Mouse (Mus musculus) adrenal gland, postnatal 14 days (tissue): Measurements from ENCODE around the gene Tmem185b. TPM values are rescaled to one million over a fixed set of nuclear protein-coding genes. Genes with fewer than 3 reads are reported as not detected.

Experiments used
- DNase-seq: peaks from one replicate; pipeline ENCODE4 v3.0.0; 2021; ENCODE audit warnings: mixed read lengths
- total RNA-seq: library from RNA; stranded (reverse); gene quantifications from 2 replicates; pipeline ENCODE4 v1.2.3, GENCODE M21; 2021

The Tmem185b gene
- total RNA-seq, 1 experiment from 2014 or later, result 20.8 TPM

DNA sequence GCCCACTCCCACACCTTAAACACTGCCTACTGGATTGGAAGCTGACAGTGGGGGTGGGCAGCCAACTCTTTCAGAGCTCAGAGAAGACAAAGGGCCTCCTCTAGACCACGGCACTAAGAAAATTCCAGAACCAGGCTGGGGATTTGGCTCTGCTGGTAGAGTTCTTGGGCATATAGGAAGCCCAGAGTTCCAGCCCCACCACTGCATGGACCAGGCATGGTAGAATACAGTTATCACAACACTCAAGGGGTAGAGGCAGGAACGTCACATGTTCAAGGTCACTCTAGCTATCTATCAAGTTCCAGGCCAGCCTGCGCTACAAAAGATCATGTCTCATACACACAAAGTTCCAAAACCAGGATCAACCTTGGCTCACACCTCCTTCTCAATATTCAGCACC is 22.8 kb upstream of the Tmem185b start:
- peak; percentile 41 for DNase-seq

DNA sequence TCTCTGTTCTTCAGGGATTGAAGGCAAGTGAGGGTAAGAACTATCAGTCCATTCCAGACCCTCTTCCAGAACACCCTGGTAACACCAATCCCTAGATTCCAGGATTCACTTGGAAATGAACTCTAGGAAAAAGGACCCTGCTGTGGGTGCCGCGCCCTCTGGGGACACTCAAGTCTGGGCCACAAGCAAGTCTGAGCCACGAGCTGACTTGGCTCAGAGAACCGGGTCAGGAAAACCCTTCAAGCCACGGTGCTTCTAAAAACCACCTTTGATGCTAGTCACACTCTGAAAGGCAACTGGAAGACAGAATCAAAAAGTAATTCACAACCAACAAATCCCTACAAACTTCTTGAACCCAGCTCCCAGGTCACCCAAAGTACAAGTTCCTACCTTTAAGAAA is 22.2 kb upstream of the Tmem185b start:
- DNase-seq, result peak; percentile 29

DNA sequence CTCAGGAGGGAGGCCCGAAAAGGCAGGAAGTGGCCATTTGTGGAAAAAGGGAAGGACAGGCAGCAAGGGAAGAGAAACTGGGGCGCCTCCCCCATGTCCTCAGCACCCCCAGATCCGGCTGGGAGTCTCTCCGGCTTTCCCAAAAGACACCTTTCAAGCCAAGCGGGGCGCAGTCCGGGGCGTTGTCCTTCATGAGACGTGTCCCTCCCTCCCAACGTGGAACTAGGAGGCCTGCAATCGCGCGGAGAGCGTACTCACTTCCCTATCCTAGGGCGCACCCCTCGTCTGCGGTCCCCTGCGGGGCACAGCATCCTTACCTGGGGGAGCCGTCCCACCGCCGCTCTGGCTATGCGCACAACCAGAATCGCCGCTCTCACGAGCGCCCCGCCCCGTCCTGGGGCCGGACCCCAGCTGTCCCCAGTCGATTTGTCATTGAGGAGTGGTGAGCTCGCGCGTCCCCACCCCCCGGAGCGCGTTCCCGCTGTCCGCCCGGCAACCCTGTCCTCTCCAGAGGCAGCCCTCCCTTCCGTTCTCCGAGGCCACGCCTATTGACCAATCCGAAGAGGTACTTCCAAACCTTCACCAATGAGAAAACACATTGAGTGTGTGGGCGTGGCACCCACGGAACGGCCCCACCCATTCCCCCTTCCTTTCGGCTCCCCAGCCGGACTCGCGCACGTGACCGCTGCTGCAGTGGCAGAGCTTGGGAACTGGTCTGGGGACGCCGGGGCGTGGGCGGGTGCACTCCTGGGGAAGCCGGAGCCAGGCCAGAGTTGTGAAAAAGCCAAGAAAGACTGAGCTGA is 21.5 kb upstream of the Tmem185b start, which contains the start of gene Ralb:
Gene Ralb (minus strand): TSS at position 535 of the 803 bp plus-strand sequence.
- DNase-seq, result peak; percentile 98

DNA sequence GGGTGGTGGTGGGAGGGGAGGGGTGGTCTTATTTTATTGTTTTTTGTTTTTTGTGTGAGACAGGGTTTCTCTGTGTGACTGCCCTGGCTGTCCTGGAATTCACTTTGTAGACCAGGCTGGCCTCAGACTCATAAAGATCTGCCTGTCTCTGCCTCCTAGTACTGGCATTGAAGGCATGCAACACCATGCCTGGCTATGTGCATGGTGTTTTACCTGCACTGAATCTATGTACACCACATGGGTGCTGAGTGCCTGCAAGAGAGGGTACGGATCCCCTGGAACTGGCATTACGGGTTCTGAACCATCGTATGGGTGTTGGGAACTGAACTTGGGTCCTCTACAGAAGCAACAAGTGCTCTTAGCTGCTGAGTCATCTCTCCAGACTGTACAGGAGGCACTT is 20.0 kb upstream of the Tmem185b start:
- no peak for DNase-seq

DNA sequence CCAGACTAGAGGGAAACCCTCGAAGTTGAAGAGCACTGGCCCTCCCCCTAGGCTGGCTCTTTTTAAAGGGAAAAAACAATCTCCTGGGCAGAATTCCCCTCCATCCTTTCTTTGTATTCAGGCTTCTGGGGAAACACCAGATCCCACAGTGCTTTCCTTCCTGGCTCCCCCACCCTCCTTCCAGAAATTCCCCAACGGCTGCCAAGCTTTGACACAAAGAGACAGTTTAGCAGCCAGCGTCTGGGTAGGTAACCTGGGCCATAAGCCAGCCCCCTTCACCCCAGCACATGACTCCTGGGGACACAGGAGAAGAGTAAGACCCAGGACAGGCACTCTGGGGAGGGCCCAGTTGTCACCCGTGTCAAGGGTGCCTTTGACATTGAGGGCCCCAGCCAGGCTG is 17.4 kb upstream of the Tmem185b start:
- peak; percentile 52 for DNase-seq

DNA sequence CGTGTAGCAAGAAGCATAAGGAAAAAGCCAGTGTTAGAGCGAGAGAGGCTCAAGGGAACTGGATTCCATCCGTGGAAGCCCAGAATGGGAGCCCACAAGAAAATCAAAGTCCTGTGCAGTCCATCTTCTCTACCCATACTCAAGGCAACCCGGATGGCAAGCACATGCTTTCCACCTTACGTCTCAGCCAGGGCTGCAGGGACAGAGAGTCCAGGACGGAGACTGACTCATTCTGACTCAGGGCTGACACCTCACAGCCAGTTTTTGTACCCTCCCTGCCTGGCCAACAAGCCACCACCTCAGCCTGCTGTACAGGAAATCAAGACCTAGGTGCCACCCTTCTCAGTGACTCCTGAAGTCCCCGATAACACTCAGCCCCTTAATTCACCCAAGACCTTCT is 16.5 kb upstream of the Tmem185b start:
- peak; percentile 74 for DNase-seq

DNA sequence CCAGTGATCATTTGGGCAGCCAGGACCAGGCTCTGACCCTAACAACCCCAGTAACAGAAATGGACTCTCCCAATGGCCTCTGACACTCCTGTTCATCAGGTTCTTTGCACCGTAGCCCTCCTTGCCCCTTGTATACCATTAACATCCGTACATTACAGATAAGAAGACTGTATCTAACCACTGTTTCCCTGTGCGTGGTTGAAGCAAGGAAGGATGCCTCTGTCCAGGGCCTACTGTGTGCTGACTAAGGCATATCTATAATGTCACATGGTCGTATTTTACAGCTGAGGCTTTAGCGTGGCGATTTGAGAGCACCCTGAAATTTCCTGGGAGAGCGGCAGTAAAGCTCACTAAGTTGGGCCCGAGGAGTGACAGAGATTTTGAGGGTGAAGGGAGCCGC is 15.6 kb upstream of the Tmem185b start:
- DNase-seq, result no peak

DNA sequence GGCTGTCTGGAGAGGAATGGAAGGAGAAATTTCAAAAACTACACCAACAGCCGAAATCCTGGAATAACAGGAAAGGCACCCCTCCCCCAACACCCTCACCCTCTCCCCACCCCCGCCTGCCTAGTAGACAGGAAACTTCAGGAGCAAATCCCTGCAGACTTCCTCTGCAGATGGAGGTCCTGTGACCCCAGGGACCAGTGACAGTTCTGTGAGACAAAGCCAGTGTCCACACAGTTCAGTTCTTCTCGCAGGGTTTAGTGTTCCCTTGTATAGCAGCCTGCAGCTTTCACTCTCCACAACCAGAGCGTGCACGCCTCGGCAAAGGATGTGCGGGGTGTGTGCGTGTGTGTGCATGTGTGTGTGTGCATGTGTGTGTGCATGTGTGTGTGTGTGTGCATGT is 15.1 kb upstream of the Tmem185b start:
- DNase-seq, result peak; percentile 35

DNA sequence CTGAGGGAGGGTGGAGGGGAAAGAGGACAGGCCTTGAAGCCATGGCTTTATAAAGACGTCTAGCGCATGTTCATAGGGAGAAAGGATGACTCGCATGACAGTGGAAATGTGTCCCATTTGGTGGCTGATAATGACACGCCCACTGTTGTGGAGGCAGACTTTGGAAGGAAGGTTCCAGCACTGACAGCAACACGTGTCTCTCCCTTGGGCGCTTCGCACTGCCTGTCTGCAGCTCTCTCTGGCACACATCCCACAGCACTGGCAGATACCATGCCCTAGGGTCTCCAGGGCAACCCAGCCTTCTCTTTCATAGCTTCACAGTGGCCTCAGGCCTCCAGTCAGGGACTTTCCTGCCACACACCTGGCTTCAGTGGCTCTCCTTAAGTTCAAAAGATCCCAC is 7.9 kb upstream of the Tmem185b start:
- peak; percentile 31 for DNase-seq

DNA sequence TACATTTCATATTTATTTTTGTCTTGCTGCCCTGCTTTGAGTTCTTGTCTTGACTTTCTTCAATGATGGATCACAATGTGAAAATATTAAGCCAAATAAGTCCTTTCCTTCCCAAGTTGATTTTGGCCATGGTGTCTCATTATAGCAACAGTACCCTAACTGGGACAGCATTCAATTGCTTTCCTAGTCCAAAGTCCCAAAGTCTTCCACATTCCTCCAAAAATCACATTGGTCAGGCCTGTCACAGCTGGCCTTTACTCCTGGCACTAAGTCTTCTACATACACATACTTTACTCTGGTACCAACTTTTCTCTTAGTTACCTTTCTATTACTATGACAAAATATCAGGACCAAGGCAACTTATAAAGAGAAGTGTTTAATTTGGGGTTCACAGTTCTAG is 7.2 kb upstream of the Tmem185b start:
- no peak for DNase-seq

DNA sequence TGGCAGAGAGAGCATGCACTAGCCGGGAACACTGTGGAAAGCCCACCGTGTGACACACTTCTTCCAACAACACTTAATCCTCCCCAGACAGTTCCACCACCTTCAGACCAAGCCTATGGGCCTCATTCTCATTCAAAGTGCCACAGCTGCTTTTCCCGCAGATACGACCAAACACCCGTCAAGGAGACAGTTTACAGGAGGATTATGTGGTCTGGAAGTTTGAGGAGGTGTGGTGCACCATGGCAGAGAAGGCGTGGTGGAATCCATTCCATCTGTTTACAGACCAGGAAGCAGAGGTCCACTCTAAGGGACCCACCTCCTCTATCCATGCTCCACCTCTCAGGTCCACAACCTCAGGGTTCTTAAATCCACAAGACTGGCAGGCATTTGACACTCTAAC is 6.7 kb upstream of the Tmem185b start:
- no peak for DNase-seq

DNA sequence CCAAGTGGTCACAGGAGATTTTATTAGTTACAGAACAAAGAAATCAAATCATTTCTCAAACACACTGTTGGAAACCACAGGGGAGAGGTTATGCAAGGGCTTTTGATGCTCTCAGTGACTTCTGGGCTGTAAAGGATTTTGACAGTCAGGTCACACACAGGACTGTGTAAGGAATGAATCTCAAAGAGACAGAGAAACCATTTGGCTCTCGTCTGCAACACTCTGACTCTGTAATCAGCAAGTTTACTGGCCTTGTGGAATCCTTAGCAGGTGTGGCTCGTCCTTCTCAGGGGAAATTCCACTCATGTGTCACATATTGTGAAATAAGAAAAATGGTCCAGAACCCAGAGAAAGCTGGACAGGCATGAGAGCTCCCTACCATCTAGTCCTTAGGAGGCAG is 4.9 kb upstream of the Tmem185b start:
- DNase-seq, result no peak

DNA sequence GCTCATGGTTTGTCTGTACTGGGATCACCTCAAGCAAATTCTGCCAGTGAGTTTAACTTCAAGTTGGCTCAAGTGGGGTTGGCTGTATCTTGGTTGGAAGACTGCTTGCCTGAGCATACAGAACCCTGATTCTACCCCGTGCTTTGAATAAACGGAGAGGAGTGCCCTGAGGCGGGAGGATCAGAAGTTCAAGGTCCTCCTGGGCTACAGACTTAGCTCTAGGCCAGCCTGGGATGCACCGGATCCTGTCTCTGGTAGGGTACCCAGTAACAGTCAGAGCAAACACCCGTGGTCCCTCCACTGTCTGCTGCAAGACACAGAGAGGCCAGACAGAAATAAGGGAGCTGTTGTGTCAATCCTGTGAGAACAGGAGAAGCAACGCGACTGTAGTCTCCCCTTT is 4.3 kb upstream of the Tmem185b start:
- DNase-seq, result no peak

DNA sequence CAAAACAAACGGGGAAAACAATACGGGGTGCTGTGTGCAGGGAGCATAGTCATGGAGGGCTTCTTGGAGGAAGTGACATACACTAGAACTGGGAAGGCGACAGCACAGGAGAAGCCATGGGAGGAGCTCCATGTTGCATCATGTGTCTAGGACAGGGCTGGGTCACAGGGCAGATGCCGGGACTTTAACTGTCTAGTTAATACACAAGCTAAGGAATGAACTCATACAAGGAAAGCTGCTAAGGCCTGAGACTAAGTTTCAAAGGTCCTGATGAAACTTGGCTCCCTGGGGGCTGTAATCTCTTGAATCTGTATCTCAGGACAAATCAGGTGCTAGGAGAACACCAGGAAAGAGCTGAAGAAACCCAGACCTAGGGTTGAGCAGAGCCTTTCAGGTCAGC is 3.2 kb upstream of the Tmem185b start:
- DNase-seq, result no peak

DNA sequence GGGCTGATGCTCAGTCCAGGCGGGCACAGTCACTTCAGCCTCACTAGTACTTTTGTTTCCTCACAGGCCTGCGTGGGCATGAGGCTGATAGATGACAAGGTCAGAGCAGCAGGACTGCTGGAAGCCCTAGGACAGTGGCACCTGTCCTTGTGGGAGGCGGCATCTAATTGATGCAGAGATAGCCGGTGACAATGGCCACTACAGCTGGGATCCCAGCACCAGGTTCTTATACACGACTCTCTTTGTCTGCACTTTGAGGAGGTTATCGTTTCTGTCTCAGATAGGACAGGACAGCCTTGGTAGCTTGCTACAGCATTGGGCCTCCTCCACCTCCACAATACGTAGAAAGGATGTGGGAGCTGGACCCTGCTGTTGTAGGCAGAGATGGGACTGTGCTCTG is 2.6 kb upstream of the Tmem185b start:
- no peak for DNase-seq

DNA sequence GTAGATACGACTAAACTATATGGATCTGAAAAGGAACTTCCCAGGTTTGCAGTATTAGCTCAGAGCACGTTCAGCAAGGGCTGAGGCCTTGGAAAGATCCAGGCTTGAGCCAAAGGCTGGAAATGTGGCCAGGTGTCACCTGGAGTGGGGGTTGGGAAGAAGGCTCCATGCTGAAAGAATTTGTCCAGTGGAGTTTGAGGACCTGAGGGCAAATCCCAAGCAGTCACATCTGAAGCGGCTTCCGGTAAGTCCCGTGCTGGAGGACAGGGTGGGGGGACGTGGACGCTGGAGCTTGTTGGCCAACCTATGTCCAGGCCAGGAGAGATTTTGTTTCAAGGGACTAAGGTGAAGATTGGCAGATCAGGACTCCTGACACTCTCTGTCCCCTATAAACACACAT is 2.1 kb upstream of the Tmem185b start:
- DNase-seq, result no peak

DNA sequence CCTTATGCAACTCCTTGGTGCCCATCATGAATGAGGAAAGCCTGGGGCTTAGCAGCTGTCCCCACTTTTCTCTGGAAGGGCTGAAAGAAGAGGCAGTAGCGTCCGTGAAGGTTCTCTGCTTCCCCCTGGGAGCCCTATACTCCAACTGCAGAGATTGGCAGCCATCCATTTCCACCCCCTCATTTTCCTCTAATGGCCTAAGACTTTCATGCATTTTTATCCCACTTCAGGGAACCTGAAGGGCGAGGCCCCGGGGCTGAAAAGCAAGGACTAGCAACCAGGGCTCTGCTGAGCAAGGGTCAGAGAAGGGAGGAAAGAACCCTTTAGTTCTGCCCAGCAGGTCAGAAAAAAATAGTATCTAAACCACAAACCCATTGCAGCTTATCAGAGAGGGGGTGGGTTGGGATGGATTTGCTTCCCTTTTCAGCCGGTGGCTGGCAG is 936 bp upstream of the Tmem185b start:
- peak; percentile 47 for DNase-seq

DNA sequence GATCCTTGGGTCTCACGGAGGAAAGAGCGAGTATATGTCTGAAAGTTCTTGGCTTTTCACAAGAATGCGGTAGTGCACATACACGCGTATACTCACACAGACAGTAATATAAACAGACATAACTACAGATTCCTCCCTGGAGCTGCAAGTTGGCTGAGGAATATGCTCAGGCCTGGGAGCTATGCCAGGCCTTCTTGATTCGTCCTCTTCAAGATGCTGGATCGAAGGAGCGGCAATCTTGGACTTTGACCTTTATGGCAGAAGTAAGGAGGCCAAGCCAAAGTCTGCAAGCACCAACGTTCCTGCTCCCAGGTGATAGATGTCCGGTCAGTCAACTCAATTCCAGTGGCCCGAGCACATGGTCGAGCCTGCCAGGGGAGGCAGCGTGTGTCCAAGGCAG is 5.0 kb downstream of the Tmem185b start:
- no peak for DNase-seq

DNA sequence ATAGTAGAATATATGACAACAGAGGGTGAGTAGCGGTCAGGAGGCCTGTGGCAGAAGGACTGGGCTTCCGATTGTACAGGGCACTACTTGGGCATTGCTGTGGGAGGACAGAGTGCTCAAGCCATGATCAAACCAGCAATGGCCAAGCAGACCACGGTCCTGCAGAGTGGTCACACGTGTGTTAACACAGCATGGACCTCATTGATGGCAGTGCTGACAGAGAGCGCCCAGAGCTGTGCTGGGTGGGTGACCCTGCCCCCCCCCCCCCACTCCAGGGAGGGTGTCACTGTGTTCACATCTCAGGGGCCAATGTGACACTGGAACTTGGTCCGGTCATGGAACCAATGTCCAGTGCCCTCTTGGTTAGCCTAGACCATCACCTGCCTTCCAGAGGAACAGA is 6.2 kb downstream of the Tmem185b start:
- no peak for DNase-seq

DNA sequence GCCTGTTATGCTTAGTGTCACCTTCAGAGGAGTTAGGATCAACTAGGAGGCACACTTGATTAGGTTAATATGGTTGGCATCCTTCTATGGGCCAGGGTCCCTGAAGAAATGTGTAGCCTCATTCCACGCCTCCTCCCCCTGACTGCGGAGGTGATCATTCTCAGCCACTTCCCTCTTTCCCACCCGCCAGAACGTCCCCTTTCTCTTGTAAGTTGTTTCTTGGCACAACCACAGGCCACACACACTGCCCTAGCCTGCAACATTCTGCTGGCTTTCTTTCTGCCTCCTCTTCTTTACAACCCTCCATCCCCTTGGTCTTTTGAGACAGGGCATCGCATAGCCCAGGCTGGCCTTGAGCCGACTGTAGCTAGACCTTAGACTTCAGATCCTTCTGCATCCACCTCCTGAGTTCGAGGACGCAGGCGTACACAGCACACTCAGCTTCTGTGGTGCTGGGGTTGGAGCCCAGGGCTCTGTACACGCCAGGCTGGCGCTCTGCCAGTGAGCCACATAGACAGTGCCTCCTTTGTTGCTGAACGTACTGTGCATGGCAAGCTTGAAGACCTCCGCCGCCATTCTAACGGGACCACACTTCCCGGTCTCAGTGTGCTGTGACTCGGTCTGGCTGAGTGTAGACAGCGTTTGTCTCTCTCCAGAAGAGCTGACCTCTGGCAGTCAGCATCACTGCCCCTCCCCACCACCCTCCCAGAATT is 7.3 kb downstream of the Tmem185b start:
- no peak for DNase-seq

DNA sequence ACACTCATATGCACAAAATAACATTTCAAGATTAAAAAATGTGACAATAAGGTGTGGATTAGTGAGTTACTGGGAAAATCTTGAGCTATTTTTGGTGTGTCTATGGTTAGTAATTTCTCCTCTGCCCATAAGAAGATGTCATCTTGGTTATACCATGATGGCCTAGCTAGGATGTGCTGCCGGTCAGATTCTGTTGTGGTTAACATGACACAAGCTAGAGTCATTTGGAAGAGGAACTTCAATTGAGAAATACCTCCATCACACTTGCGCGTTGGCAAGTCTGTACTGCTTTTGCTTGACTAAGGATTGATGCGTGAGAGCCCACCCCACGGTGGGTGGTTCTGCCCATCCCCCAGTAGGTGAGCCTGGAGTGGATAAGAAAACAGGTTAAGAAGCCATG is 8.4 kb downstream of the Tmem185b start:
- DNase-seq, result no peak

DNA sequence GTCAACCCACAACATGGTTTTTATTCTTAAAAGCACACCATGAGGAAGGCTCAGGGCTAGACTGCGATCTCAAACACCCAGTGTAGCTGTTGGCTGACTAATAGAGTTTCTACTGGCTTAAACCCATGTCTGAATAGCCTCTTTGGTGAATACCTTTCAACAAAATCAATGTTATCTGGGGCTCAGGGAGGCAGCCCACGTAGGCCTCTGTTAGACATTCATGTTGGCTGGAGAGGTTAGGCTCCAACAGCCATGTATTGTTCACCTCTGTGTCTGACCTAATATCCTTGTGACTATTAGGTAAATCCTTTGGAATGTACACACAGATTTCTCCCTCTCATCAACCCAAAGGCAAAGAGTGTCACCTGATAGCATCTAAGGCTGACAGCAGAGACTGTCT is 10.2 kb downstream of the Tmem185b start:
- DNase-seq, result no peak

DNA sequence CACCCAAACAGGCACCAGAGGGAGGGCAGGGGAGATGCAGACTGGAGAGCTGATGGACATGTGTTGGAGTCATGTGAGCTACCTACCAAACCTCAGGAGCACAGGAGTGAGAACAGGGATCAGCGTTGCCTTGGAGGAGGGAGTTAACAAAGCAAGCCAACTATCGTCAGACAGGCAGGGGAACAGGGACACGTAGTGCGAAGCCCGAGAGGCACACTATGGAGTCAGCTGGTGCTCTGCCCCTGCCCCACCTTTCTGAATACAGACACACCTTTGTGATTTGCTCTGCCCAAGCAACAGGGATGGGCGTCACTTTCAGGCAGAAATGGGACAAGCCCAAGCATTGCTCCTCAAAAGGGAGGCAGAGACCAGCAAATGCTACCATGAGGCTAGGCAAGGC is 11.7 kb downstream of the Tmem185b start:
- DNase-seq, result no peak

DNA sequence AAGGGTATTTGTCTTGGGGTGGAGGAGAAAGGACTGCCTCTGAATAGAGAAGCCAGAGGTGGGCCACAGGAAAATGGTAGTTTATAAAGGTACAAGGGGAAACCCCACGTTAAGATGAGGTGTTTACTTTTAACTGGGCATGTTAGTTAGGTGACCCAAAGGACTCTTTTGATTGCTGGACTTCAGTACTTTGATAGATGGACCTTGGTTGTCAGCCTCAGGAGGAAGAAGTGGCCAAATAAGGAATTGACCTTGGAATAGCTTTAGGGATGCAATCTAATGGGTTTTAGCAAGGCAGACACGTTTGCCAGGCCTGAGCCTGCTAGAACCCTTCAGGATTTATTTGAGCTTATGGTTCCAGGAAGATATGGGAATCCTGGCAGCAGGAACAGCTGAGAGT is 13.3 kb downstream of the Tmem185b start:
- DNase-seq, result no peak
